Mouse (Mus musculus): Measurements from ENCODE around the gene Map1a. TPM values are rescaled to one million over a fixed set of nuclear protein-coding genes. Genes with fewer than 3 reads are reported as not detected.

Map1a gene
- polyA plus RNA-seq, 1 experiment from 2014 or later = 13.9 TPM

DNA sequence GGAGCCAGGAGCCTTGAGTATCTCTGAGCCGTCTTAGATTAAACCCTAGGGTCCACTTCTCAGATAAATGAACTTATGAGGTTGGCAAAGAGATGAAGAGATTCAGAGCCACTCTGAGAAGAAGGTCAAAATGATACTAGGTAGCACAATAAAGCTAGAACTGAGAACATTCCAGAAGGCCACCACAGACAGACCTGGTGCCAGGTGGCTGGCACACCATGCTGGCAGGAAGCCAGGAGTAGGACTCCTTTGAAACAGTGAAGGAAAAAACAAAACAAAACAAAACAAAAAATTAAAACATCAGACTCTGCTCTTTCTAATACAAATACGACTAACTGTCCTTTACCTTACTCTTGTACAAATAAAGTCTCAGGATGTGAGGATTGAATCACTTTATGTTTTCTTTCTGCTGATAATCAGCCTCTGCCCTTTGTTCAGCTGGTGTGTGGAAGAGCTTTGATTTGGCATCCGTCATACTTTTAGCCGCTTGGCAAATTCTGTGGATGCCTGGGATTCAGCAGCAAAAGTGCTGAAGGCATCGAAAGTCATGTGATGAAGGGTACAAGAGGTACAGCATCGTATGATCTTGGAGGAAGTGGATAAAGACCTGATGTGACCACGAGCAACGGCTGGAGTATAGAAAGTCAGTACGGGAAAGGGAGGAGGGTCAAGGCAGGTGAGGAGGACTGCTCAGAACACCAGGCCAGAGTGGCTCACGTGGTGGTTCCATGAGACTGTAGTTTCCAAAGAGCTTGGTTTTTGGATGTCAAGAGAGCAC lies 34.5 kb downstream of the Map1a start:
- Histone ChIP-seq H3K4me3 (no peak overlapping the region), H3K9ac (replicated peaks) (no peak overlapping the region), H3K27ac (replicated peaks) (no peak overlapping the region), H3K9me3 (no peaks in the 10 kb centered on the region), H3K4me2 (replicated peaks) (no peak overlapping the region), H3K36me3 (peaks cover 19% of the 10 kb centered on the region; the same call in 1 of the 2 replicates), H3K4me1 (no peaks in the 10 kb centered on the region), H3K27me3 (no peaks in the 10 kb centered on the region)
- no peak for ATAC-seq (replicated peaks)
- 83% methylated on average over 10 of the region's 10 CpGs for WGBS

DNA sequence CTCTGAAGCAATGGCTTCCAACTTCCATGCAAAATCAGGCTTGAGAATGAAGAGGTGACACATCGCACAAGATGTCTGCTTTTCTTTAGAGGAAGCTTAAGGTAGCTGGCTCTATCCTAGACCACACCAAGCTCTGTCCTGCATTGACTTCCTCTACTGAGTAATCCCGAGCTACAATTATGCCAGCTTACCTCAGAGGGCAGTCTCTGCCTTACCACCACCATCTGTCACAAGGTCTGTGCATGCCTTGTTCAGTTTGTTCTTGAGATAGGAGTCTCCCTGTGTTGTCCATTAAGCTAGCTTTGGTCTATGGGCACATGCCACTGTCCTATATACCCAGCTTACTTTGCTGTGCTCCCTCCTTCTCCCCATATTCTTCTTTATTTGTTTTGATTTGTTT lies 40.1 kb downstream of the Map1a start:
- peaks cover 10% of the 10 kb centered on the region; the same call in 1 of the 2 replicates for H3K36me3 ChIP-seq
- no peak overlapping the region for H3K4me3 ChIP-seq
- no peaks in the 10 kb centered on the region for H3K27me3 ChIP-seq
- no peak overlapping the region for H3K27ac ChIP-seq (replicated peaks)
- WGBS = 91% methylated on average over 2 of the region's 2 CpGs
- no peaks in the 10 kb centered on the region for H3K9me3 ChIP-seq
- no peak overlapping the region for H3K9ac ChIP-seq (replicated peaks)
- H3K4me2 ChIP-seq (replicated peaks) = no peak overlapping the region
- ATAC-seq (replicated peaks) = no peak
- no peaks in the 10 kb centered on the region for H3K4me1 ChIP-seq

DNA sequence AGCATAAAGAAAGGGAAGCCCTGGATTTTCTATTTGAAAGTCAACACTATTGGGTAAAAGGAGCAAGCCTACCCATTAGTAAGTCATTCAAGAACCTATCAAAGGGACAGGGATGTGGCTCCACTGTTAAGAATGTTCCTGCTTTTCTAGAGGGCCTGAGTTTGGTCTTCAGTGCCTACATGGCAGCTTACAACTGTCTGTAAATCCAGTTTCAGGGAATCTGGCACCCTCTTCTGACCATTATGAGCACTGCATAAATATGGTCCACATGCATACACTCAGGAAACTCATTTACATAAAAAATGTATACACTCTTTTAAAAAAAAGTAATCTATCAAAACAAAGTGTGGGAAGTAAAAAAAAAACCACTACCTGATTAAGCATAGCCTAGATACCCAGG lies 49.7 kb downstream of the Map1a start:
- no peak for ATAC-seq (replicated peaks)
- Histone ChIP-seq H3K4me3 (no peak overlapping the region), H3K36me3 (peaks cover 20% of the 10 kb centered on the region), H3K27ac (replicated peaks) (no peak overlapping the region), H3K9ac (replicated peaks) (no peak overlapping the region), H3K27me3 (no peaks in the 10 kb centered on the region), H3K4me1 (no peaks in the 10 kb centered on the region), H3K4me2 (replicated peaks) (no peak overlapping the region), H3K9me3 (no peaks in the 10 kb centered on the region)

DNA sequence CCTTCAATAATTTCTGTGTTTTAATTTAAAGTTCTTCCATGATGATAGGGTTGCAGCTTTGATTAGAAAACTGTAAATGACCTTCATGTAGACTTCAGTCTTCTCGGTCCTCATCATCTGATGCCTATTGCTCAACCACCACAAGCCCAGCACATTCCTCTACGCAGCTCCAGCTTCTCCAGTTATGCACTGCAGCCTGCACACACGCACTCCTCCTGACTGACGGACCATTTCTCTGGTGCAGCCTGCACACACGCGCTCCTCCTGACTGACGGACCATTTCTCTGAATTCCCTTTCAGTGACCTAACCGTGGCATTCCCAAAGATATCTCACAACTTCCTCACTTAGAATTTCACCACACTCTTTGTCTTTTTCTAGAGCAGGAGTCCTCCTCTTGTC lies 63.8 kb downstream of the Map1a start:
- H3K27me3 ChIP-seq = peaks cover 20% of the 10 kb centered on the region
- 81% methylated on average over 8 of the region's 8 CpGs for WGBS
- H3K4me1 ChIP-seq = peaks cover 13% of the 10 kb centered on the region
- H3K4me2 ChIP-seq (replicated peaks) = no peak overlapping the region
- H3K4me3 ChIP-seq = no peak overlapping the region
- no peaks in the 10 kb centered on the region for H3K9me3 ChIP-seq
- H3K36me3 ChIP-seq = peaks cover 3% of the 10 kb centered on the region; the same call in 1 of the 2 replicates
- ATAC-seq (replicated peaks) = no peak
- H3K27ac ChIP-seq (replicated peaks) = no peak overlapping the region
- no peak overlapping the region for H3K9ac ChIP-seq (replicated peaks)

DNA sequence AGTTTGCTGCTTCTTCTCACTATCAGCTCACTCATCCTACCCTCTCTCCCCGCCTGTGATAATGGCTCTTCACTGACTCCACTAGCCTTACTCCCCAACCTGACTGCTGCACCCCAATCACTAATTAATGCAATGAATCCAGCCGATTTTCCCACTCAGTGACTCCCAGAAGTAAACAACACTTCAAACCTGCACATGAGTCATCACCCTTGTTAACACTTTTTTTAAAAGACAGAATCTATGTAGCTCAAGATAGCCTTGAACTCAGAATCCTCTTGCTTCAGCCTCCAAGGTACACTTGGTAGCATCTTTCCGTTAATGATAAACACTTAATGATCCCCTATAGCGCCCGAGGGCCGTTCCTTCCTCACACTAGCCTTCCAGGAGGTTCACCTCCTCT lies 65.0 kb downstream of the Map1a start:
- WGBS = 7% methylated on average over 6 of the region's 6 CpGs

DNA sequence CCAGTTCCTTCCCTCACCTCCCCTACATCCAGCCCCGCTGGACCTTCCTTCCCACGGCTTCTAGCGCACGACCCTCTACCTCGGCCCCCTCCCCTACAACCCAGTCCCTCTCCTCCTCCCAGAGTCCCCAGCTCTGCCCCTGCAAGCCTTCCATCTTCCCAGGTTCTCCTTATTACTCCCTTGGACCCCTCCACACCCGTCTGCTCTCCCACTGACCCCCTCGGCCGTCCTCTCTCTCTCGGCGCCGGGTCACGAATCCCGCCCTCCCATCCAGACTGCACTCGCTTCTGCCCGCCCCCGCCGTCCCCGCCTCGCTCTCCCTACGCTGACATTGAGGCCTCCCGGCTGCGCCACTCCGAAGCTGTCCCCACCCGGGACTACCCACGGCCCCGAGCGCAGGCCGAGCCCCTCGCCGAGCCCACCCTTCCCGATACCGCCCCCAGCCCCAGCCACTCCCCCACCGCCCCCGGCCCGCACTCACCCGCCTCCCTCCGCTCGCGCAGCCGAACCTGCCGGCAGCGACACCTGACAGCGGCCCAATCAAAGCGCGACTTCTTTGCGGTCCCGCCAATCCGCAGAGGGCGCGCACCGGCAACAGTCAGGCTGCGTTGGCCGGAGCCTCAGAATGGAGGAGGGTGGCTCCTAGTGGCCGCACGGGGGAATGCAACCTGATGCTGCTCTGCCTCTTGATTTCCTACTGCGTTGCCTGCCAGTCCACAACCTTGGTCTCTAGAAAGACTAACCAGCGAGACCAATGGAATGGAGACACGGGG lies 65.6 kb downstream of the Map1a start, which contains the start of gene Ppip5k1:
TSS of gene Ppip5k1 (minus strand) at position 577 of the 773 bp plus-strand sequence.
- under 1% methylated on average over 58 of the region's 58 CpGs for WGBS
- peak within 1 kb of the TSS; percentile 89 for H3K4me2 ChIP-seq (replicated peaks)
- peak within 1 kb of the TSS; percentile 88 for H3K4me3 ChIP-seq
- H3K27ac ChIP-seq (replicated peaks) = peak within 1 kb of the TSS; percentile 84
- H3K9me3 ChIP-seq = no peaks in the 10 kb centered on the region
- H3K9ac ChIP-seq (replicated peaks) = peak within 1 kb of the TSS; percentile 96
- peak; percentile 98 for ATAC-seq (replicated peaks)
- H3K4me1 ChIP-seq = peaks cover 27% of the 10 kb centered on the region
- no peaks in the 10 kb centered on the region for H3K36me3 ChIP-seq
- H3K27me3 ChIP-seq = peaks cover 24% of the 10 kb centered on the region

More for the DNA sequence above, 65.0 kb downstream of the Map1a start:
- Histone ChIP-seq H3K4me3 (peak overlapping the region; percentile 88), H3K36me3 (no peaks in the 10 kb centered on the region), H3K9me3 (no peaks in the 10 kb centered on the region), H3K9ac (replicated peaks) (peak overlapping the region; percentile 96), H3K27ac (replicated peaks) (peak overlapping the region; percentile 84; the same call in 1 of the 2 replicates), H3K4me2 (replicated peaks) (peak overlapping the region; percentile 89), H3K4me1 (peaks cover 26% of the 10 kb centered on the region), H3K27me3 (peaks cover 23% of the 10 kb centered on the region)
- no peak for ATAC-seq (replicated peaks)

DNA sequence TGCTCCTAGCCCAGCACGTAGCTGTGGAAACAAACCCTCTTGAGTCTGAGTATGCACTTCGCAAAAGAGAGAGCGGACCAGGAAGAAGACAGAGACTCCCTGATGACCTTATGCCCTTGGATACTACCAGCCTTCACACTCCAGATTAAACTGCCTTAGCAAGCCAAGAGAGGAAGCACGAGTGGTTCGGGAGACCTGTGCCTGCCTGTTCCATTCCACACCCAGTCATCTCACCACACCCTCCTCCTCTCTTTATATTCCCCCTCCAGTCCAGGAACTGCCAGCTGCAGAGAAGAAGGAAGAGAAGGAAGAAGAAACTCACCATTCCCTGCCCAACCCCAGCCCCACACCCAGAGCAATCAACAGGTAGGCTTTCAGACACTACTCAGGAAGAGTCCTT lies 68.1 kb downstream of the Map1a start, which contains the start of gene Ckmt1:
TSS of gene Ckmt1 (plus strand) at position 221 of the 400 bp plus-strand sequence.
- Histone ChIP-seq H3K4me1 (peaks cover 27% of the 10 kb centered on the region), H3K4me2 (replicated peaks) (peak within 1 kb of the TSS; percentile 65), H3K27me3 (peaks cover 24% of the 10 kb centered on the region), H3K9me3 (no peaks in the 10 kb centered on the region), H3K4me3 (peak within 1 kb of the TSS; percentile 52), H3K27ac (replicated peaks) (peak within 1 kb of the TSS; percentile 37; the same call in 1 of the 2 replicates), H3K36me3 (no peaks in the 10 kb centered on the region), H3K9ac (replicated peaks) (peak within 1 kb of the TSS; percentile 63)
- no peak for ATAC-seq (replicated peaks)
- 66% methylated on average over 5 of the region's 5 CpGs for WGBS

DNA sequence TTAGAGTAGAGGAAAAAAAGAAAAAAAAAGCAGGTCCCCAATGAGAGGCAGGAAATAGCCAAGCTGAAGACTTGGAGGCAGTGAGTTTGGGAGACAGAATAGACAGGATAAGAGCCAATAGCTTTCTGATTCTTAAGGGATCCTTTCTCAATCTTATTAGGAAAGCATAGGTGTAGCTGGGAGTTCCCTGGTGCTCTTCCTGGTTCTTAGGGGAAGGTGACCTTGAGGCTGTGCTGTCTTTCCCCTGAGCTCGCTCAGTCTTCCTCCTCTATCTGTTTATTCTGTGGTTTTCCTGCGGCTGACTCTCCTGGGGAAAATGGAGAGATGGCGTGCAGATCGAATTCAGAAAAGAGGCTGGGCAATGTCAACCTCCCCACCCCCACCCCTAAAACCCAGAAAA lies 68.6 kb downstream of the Map1a start:
- peak overlapping the region; percentile 65 for H3K4me2 ChIP-seq (replicated peaks)
- peak overlapping the region; percentile 63 for H3K9ac ChIP-seq (replicated peaks)
- peaks cover 24% of the 10 kb centered on the region for H3K27me3 ChIP-seq
- 5% methylated on average over 4 of the region's 4 CpGs for WGBS
- no peaks in the 10 kb centered on the region for H3K9me3 ChIP-seq
- no peak overlapping the region for H3K27ac ChIP-seq (replicated peaks)
- peaks cover 27% of the 10 kb centered on the region for H3K4me1 ChIP-seq
- H3K4me3 ChIP-seq = peak overlapping the region; percentile 52
- ATAC-seq (replicated peaks) = no peak
- H3K36me3 ChIP-seq = no peaks in the 10 kb centered on the region

DNA sequence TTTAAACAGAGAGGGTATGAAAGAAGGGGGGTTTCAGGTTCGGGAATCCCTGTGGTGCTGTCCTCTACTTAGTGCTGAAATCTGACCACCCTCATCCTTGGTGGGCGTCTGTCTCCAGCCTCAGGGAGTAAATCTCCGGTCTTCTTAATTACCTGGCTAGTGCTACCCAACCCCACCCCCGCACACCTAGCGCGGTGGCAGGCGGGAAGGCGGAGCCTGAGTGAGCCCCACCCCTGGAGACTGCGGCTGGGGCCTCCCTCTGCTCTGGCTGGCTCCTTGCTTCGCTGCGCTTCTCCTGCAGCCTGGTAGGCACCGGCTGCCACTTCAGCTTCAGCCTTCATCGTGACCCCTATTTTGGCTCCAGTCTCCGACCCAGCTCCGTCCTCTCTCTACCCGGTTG lies 69.0 kb downstream of the Map1a start:
- Histone ChIP-seq H3K27me3 (peaks cover 24% of the 10 kb centered on the region), H3K4me3 (peak overlapping the region; percentile 52), H3K4me2 (replicated peaks) (peak overlapping the region; percentile 65), H3K9ac (replicated peaks) (peak overlapping the region; percentile 63), H3K36me3 (no peaks in the 10 kb centered on the region), H3K4me1 (peaks cover 27% of the 10 kb centered on the region), H3K9me3 (no peaks in the 10 kb centered on the region), H3K27ac (replicated peaks) (peak overlapping the region; percentile 37; the same call in 1 of the 2 replicates)
- ATAC-seq (replicated peaks) = peak; percentile 66
- 1% methylated on average over 16 of the region's 16 CpGs for WGBS

DNA sequence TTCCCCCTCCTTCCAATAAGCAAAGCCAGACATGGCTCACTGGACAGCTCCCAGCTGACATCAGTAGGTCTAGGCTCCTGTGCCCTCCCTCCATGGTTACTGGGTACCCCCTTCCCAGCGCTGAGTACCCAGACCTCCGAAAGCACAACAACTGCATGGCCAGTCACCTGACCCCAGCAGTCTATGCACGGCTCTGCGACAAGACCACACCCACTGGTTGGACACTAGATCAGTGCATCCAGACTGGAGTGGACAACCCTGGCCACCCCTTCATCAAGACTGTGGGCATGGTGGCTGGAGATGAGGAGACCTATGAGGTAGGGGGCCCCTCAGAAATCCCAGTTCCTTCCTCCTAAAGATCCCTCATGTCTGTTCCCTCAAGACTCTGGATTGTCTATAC lies 70.1 kb downstream of the Map1a start:
- 60% methylated on average over 4 of the region's 4 CpGs for WGBS
- Histone ChIP-seq H3K4me2 (replicated peaks) (0 out of 2 replicates have a peak overlapping the region, but pooled peaks have one; percentile 2), H3K9ac (replicated peaks) (no peak overlapping the region), H3K36me3 (no peaks in the 10 kb centered on the region), H3K9me3 (no peaks in the 10 kb centered on the region), H3K27me3 (peaks cover 24% of the 10 kb centered on the region), H3K4me1 (peaks cover 20% of the 10 kb centered on the region), H3K4me3 (peak overlapping the region; percentile 52; the same call in 1 of the 2 replicates), H3K27ac (replicated peaks) (no peak overlapping the region)
- no peak for ATAC-seq (replicated peaks)

All from forebrain, embryonic 15.5 days (tissue).